ENCODE assay signal across 14 mouse cellular contexts in genomic region chr8:124076416-124076815, GRCm38 (mm10). TPM values are rescaled to one million over a fixed set of nuclear protein-coding genes. Genes with fewer than 3 reads are reported as not detected.
DNase-seq lines count a peak whose midpoint lies in the region; ATAC-seq and TF ChIP-seq lines count a peak whose summit lies in the region.
"Had no signal": no experiment of that assay in that cellular context is flagged by ENCODE, and none has a peak within 500 bp of the region (broad histone marks: within the 10 kb centered on the region; RNA-seq: fewer than 3 reads in every experiment).

No protein-coding gene starts in this region.

- peak overlapping the region; percentile 5; the same call in 1 of the 2 replicates for H3K27ac ChIP-seq in forebrain, embryonic 10.5 days
- no peak overlapping the region for H3K27ac ChIP-seq in forebrain, embryonic 11.5 days (ENCODE audit: low read depth, low read length)
- H3K27ac ChIP-seq in midbrain, embryonic 14.5 days (replicated peaks; ENCODE audit: low read depth, low read length): peak overlapping the region; percentile 26; the same call in 1 of the 2 replicates
- no peak overlapping the region for H3K27ac ChIP-seq in midbrain, postnatal 0 days (ENCODE audit: low read depth, low read length)
- H3K27ac ChIP-seq in olfactory bulb, adult 2 months (ENCODE audit: insufficient read depth, low read depth, low read length): 0 out of 2 replicates have a peak overlapping the region, but pooled peaks have one; percentile 7
- H3K27ac ChIP-seq in hindbrain, embryonic 12.5 days: no peak overlapping the region
- H3K27ac ChIP-seq: layer of hippocampus, adult 2 months had no signal

- no peak for ATAC-seq in forebrain, embryonic 11.5 days (replicated peaks; ENCODE audit: low FRiP score)
- no peak for ATAC-seq in midbrain, embryonic 14.5 days (ENCODE audit: low FRiP score, low TSS enrichment)
- ATAC-seq in midbrain, postnatal 0 days (ENCODE audit: low FRiP score): no peak
- ATAC-seq in hindbrain, embryonic 12.5 days (ENCODE audit: low FRiP score): no peak
- ATAC-seq: forebrain, postnatal 0 days had no signal

- peaks cover 16% of the 10 kb centered on the region for H3K4me1 ChIP-seq in forebrain, embryonic 10.5 days
- no peaks in the 10 kb centered on the region for H3K4me1 ChIP-seq in forebrain, embryonic 11.5 days (replicated peaks; ENCODE audit: control insufficient read depth, insufficient read depth, low read length)
- peaks cover 7% of the 10 kb centered on the region; the same call in 1 of the 2 replicates for H3K4me1 ChIP-seq in midbrain, embryonic 14.5 days (ENCODE audit: control insufficient read depth, insufficient read depth, low read length)
- H3K4me1 ChIP-seq in midbrain, postnatal 0 days (ENCODE audit: insufficient read depth, low read length): no peaks in the 10 kb centered on the region
- peaks cover 14% of the 10 kb centered on the region for H3K4me1 ChIP-seq in olfactory bulb, adult 2 months (ENCODE audit: control insufficient read depth, insufficient read depth, low read length)
- H3K4me1 ChIP-seq in hindbrain, embryonic 12.5 days: peaks cover 15% of the 10 kb centered on the region; the same call in 1 of the 2 replicates

- no peaks in the 10 kb centered on the region for H3K9me3 ChIP-seq in forebrain, embryonic 10.5 days
- H3K9me3 ChIP-seq in forebrain, embryonic 11.5 days (ENCODE audit: control insufficient read depth, low read length): no peaks in the 10 kb centered on the region
- H3K9me3 ChIP-seq in midbrain, embryonic 14.5 days (ENCODE audit: control insufficient read depth, low read length): no peaks in the 10 kb centered on the region
- no peaks in the 10 kb centered on the region for H3K9me3 ChIP-seq in midbrain, postnatal 0 days (ENCODE audit: low read length)
- H3K9me3 ChIP-seq in hindbrain, embryonic 12.5 days (replicated peaks): no peaks in the 10 kb centered on the region
- H3K9me3 ChIP-seq: heart, embryonic 12.5 days had no signal

- WGBS in forebrain, embryonic 10.5 days: 74% methylated on average over 3 of the region's 3 CpGs
- WGBS in forebrain, embryonic 11.5 days: 64% methylated on average over 3 of the region's 3 CpGs
- 49% methylated on average over 3 of the region's 3 CpGs for WGBS in midbrain, embryonic 14.5 days
- 35% methylated on average over 3 of the region's 3 CpGs for WGBS in midbrain, postnatal 0 days
- WGBS in olfactory bulb, adult 2 months: 27% methylated on average over 3 of the region's 3 CpGs
- 61% methylated on average over 3 of the region's 3 CpGs for WGBS in hindbrain, embryonic 12.5 days

- H3K27me3 ChIP-seq in forebrain, embryonic 10.5 days (ENCODE audit: poor library complexity, severe bottlenecking): no peaks in the 10 kb centered on the region
- no peaks in the 10 kb centered on the region for H3K27me3 ChIP-seq in forebrain, embryonic 11.5 days (ENCODE audit: control insufficient read depth, insufficient read depth, low read length)
- H3K27me3 ChIP-seq in midbrain, embryonic 14.5 days (ENCODE audit: control insufficient read depth, insufficient read depth, low read length): no peaks in the 10 kb centered on the region
- H3K27me3 ChIP-seq in midbrain, postnatal 0 days (ENCODE audit: insufficient read depth, low read length): no peaks in the 10 kb centered on the region
- H3K27me3 ChIP-seq in hindbrain, embryonic 12.5 days: no peaks in the 10 kb centered on the region

- no peak overlapping the region for H3K9ac ChIP-seq in forebrain, embryonic 11.5 days (ENCODE audit: low read length)
- no peak overlapping the region; the same call in 1 of the 2 replicates for H3K9ac ChIP-seq in midbrain, embryonic 14.5 days (replicated peaks; ENCODE audit: low read length)
- no peak overlapping the region for H3K9ac ChIP-seq in midbrain, postnatal 0 days (replicated peaks; ENCODE audit: low read length, poor library complexity, severe bottlenecking)
- H3K9ac ChIP-seq in hindbrain, embryonic 12.5 days: no peak overlapping the region
- H3K9ac ChIP-seq: forebrain, postnatal 0 days; heart, embryonic 12.5 days had no signal

- DNase-seq in forebrain, embryonic 10.5 days (ENCODE audit: extremely low spot score, low spot score): no peak
- no peak for DNase-seq in forebrain, embryonic 11.5 days (ENCODE audit: low spot score)
- DNase-seq in midbrain, embryonic 14.5 days: peak; percentile 54
- no peak for DNase-seq in midbrain, postnatal 0 days (ENCODE audit: low spot score)
- no peak for DNase-seq in kidney, adult 9 months
- DNase-seq in adipocyte (ENCODE audit: low spot score): no peak
- DNase-seq: cerebellum, postnatal 14 days; forebrain, postnatal 0 days; gastrocnemius, postnatal 25 days; right cerebral cortex, postnatal 14 days had no signal

- no peak for TF ChIP-seq POLR2A in olfactory bulb, adult 2 months (IDR thresholded peaks at IDR 0.05; ENCODE audit: insufficient read depth, low read depth, low read length)

- no peaks in the 10 kb centered on the region for H3K36me3 ChIP-seq in forebrain, embryonic 10.5 days (replicated peaks)
- no peaks in the 10 kb centered on the region for H3K36me3 ChIP-seq in forebrain, embryonic 11.5 days (ENCODE audit: control insufficient read depth, insufficient read depth, low read length)
- no peaks in the 10 kb centered on the region for H3K36me3 ChIP-seq in midbrain, embryonic 14.5 days (ENCODE audit: control insufficient read depth, insufficient read depth, low read length)
- H3K36me3 ChIP-seq in midbrain, postnatal 0 days (ENCODE audit: insufficient read depth, low read length): no peaks in the 10 kb centered on the region
- H3K36me3 ChIP-seq in hindbrain, embryonic 12.5 days: no peaks in the 10 kb centered on the region
- H3K36me3 ChIP-seq: heart, embryonic 12.5 days had no signal

- no peak overlapping the region for H3K4me2 ChIP-seq in forebrain, embryonic 11.5 days (ENCODE audit: low read depth, low read length, severe bottlenecking)
- H3K4me2 ChIP-seq in midbrain, embryonic 14.5 days (ENCODE audit: low read length): no peak overlapping the region
- no peak overlapping the region for H3K4me2 ChIP-seq in midbrain, postnatal 0 days (ENCODE audit: low read depth, low read length, poor library complexity, severe bottlenecking)
- no peak overlapping the region for H3K4me2 ChIP-seq in hindbrain, embryonic 12.5 days (replicated peaks)
- H3K4me2 ChIP-seq: heart, embryonic 12.5 days had no signal

- no peak for TF ChIP-seq CTCF in midbrain, postnatal 0 days (IDR thresholded peaks at IDR 0.05)
- no peak for TF ChIP-seq CTCF in olfactory bulb, adult 2 months (IDR thresholded peaks at IDR 0.05; ENCODE audit: insufficient read depth, low read depth, low read length)

- no peak overlapping the region for H3K4me3 ChIP-seq in forebrain, embryonic 10.5 days
- no peak overlapping the region for H3K4me3 ChIP-seq in forebrain, embryonic 11.5 days (ENCODE audit: low read depth, low read length)
- no peak overlapping the region for H3K4me3 ChIP-seq in midbrain, embryonic 14.5 days (replicated peaks; ENCODE audit: low read depth, low read length)
- no peak overlapping the region for H3K4me3 ChIP-seq in midbrain, postnatal 0 days (ENCODE audit: low read depth, low read length)
- H3K4me3 ChIP-seq in olfactory bulb, adult 2 months (ENCODE audit: insufficient read depth, low read depth, low read length): no peak overlapping the region
- no peak overlapping the region for H3K4me3 ChIP-seq in hindbrain, embryonic 12.5 days
- H3K4me3 ChIP-seq: heart, embryonic 12.5 days; layer of hippocampus, adult 2 months had no signal

RNA-seq across cellular contexts. Expression of gene Urb2, which starts 55.1 kb away (rescaled TPM):
- 8.8 and 9.0 TPM in 2 replicates for polyA plus RNA-seq in forebrain, embryonic 10.5 days (2016; fragmentation: Nextera tagmentation; extraction: Ambion mirVana)
- polyA plus RNA-seq in forebrain, embryonic 11.5 days (2014; fragmentation: Nextera tagmentation; extraction: Ambion mirVana): 9.6 and 10.7 TPM in 2 replicates
- 4.0 and 5.7 TPM in 2 replicates for polyA plus RNA-seq in midbrain, embryonic 14.5 days (2014; fragmentation: Nextera tagmentation; extraction: Ambion mirVana)
- 12.0 and 13.2 TPM in 2 replicates for total RNA-seq in midbrain, postnatal 0 days (2014; rRNA removed)
- polyA plus RNA-seq in midbrain, postnatal 0 days (2015; fragmentation: Nextera tagmentation; extraction: Ambion mirVana): 1.5 and 1.8 TPM in 2 replicates
- not detected in 2 replicates for polyA plus RNA-seq in olfactory bulb, adult 2 months (2012; ENCODE audit: insufficient read depth, insufficient read length, low replicate concordance, missing spikeins)
- 5.9 and 6.4 TPM in 2 replicates for polyA plus RNA-seq in hindbrain, embryonic 12.5 days (2016; fragmentation: Nextera tagmentation; extraction: Ambion mirVana)

RNA-seq across cellular contexts. Expression of gene Taf5l, which starts 55.2 kb away (rescaled TPM):
- polyA plus RNA-seq in forebrain, embryonic 10.5 days (2016; fragmentation: Nextera tagmentation; extraction: Ambion mirVana): 47.6 and 48.8 TPM in 2 replicates
- 45.9 and 47.6 TPM in 2 replicates for polyA plus RNA-seq in forebrain, embryonic 11.5 days (2014; fragmentation: Nextera tagmentation; extraction: Ambion mirVana)
- 23.3 and 29.9 TPM in 2 replicates for polyA plus RNA-seq in midbrain, embryonic 14.5 days (2014; fragmentation: Nextera tagmentation; extraction: Ambion mirVana)
- total RNA-seq in midbrain, postnatal 0 days (2014; rRNA removed): 35.7 and 37.1 TPM in 2 replicates
- 18.6 and 19.5 TPM in 2 replicates for polyA plus RNA-seq in midbrain, postnatal 0 days (2015; fragmentation: Nextera tagmentation; extraction: Ambion mirVana)
- not detected in 2 replicates for polyA plus RNA-seq in olfactory bulb, adult 2 months (2012; ENCODE audit: insufficient read depth, insufficient read length, low replicate concordance, missing spikeins)
- polyA plus RNA-seq in hindbrain, embryonic 12.5 days (2016; fragmentation: Nextera tagmentation; extraction: Ambion mirVana): 32.6 and 34.4 TPM in 2 replicates

Comparison
In these comparisons a context has a peak if more than half of its experiments do, and no peak if none do; other contexts are left out.
1. H3K27ac ChIP-seq: peak in forebrain, embryonic 10.5 days (single experiment), midbrain, embryonic 14.5 days (single experiment) and olfactory bulb, adult 2 months (single experiment); none in forebrain, embryonic 11.5 days (single experiment), midbrain, postnatal 0 days (single experiment) and hindbrain, embryonic 12.5 days (single experiment).
2. RNA of gene Taf5l, which starts 55.2 kb away (polyA plus RNA-seq): 47.6 to 48.8 TPM in forebrain, embryonic 10.5 days, 45.9 to 47.6 TPM in forebrain, embryonic 11.5 days, 32.6 to 34.4 TPM in hindbrain, embryonic 12.5 days, 23.3 to 29.9 TPM in midbrain, embryonic 14.5 days and 18.6 to 19.5 TPM in midbrain, postnatal 0 days; not detected in olfactory bulb, adult 2 months; every median in the first group is over 10 times any median in the second.